Mouse (Mus musculus): Measurements from ENCODE around the gene BC035044.
A peak's percentile ranks its signal among the peaks of the same experiment; 100 is the strongest.

DNA sequence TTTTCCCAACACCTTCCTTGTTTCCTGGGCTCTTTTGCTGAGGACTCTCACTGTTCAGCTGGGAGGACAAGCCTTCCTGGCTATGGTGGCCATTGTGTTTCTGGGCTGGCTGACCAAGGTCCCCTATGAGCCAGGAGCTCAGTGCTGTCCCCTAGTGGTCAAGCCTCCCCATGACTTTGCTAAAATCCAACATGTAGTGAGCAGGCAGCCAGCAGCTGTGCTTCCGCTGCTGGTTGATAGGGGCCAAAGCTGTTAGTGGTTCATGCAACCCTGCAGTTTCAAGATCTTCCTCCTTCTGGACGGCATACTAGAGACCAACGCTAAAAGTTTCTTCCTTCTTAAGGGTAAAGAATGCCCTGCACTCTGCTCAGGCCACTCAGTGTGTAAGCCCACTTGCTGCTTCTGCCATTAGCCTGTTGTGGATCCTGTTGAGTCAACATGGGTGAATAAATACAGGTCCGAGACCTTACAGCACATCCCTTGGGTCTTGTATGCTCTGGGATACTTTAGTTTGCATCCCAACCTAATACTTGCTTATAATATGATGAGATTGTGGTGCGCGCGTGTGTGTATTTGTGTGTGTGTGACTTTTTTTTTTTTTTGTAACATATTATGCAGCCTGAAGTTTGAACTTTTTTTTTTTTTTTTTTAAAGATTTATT is 45.5 kb downstream of the BC035044 start:
- peak; percentile 98 for TF ChIP-seq CTCF (IDR thresholded peaks at IDR 0.05; ENCODE audit: low read depth)
- no peak for TF ChIP-seq EP300 (optimal IDR thresholded peaks at IDR 0.05)

Data from stomach, postnatal 0 days (tissue).